Mouse (Mus musculus) cerebellum, adult 9-11 months (tissue): Measurements from ENCODE around the gene Phf21b.

Source experiments
- DNase-seq: peaks from one replicate; pipeline ENCODE4 v3.0.0; 2022

Phf21b gene

DNA sequence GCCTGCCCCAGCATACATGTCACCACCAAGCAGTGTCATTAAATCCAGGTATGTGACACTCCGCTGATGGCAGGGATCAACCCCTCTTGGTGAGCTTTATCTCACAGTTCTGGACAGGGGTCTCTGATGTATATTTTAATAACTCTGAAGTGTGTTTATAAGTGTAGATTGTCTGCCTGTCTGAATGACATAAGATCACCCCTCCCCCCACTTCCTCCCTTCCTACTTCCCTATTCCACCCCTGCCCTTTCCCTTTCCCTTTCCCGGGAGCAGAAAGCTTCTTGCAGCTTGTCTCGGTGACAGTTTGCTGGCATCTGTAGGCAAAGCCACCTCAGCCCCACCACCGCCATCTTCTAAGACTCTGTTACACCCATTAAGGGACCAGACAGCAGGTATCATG is 11.0 kb downstream of the Phf21b start:
- DNase-seq, result no peak

DNA sequence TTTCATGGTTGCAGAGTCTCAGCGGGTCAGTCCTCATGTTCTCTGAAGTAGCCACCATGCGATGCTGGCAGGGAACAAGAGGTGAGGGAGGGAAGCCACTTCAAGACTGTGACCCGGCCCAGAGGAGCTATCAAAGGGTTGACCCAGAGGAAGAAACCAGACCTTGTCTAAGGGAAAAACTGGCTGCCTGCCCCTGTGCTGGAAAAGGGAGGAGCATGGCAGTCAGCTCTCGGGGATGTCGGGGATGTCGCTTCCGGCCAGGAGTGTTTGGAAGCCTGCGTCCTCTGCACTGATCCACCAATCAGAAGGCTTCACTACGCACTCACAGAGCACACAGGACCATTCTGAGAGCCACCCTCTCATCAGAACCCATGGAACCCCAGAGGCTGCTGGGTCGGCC is 12.8 kb downstream of the Phf21b start:
- no peak for DNase-seq

DNA sequence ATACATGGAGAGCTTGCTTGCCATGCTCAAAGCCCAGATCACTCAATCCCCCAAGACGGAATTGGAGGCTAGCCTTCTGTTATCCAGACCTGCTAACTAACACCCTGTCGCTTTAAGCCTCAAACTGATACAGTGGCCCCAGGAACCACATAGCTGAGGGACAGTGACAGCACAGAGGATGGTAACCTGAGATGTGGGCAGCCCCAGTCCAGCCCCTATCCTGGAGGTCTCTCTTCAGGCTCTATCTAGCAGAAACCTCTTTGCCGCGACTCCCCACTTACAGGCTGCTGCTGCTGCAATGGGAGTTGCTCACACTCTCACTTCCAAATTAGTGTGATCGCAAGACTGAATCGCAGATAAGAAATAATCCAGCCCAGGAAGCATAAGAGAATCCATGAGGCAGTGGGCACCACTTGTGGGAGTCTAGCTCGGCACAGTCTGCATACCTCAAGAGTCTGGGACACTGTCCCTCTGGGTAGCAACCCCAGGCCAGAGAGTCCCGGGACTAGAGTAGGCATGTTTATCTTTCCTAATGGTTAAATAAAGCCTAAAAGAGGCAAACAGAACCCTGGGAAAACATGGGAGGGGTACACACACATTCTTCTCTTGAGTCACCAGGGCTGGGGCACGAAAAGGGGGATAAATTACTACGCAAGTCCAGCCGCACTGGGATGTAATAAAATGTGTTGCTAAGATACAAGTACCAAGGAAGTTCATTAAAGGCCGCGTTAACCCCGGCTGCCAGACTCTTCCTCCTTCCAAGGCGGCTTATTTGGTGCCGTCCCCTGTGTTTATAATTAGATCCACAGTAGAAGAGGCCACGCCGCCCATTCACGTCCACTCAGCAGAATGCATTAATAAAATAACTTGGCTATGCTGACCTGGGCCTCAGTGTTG is 13.7 kb downstream of the Phf21b start:
- DNase-seq, result no peak

GRCm38 (mm10) chr15:84840560-84840959 is 15.3 kb downstream of the Phf21b start:
- DNase-seq, result no peak

- DNase-seq, result no peak
These were observed 16.3 kb downstream of the Phf21b start for GRCm38 (mm10) chr15:84839521-84839920.

- DNase-seq, result no peak
These were observed 18.0 kb downstream of the Phf21b start for GRCm38 (mm10) chr15:84837896-84838295.

DNA sequence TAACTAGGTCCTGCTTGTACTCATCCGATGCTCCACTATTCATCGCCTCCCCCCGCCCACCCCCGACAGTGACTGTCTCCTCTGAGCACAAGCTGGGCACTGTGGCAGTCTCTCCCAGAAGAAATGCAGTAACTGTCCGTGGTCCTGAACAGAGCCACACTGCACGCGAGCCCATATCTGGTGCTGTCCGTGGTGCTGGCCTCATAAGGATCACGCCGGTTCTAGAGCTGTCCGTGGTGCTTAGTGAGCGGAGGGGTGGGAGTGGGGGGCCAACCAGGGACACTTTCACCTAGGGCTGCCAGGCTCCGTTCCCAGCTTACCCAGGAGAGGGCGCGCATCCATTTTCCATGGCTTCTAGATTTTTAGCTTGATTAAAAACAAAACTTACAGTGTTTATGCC is 26.4 kb downstream of the Phf21b start:
- no peak for DNase-seq

- DNase-seq, result no peak
These were observed 27.2 kb downstream of the Phf21b start for GRCm38 (mm10) chr15:84828603-84829002.

DNA sequence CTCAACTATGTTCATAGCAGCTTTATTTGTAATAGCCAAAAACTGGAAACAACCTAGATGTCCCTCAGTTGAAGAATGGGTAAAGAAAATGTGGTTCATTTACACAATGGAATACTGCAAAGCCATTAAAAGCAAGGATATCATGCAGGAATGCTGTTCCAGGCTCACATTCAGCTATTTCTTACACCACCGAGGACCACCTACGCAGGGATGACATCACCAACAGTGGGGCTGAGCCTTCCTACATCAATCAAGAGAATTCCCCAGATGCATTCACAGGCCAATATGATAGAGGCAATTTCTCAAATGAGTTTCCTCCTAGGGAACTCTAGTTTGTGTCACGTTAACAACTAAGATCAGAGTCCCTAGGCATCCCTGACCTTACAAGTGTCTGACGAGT is 32.8 kb downstream of the Phf21b start:
- no peak for DNase-seq

- peak; percentile 19 for DNase-seq
These were observed 35.0 kb downstream of the Phf21b start for GRCm38 (mm10) chr15:84820811-84821210.

DNA sequence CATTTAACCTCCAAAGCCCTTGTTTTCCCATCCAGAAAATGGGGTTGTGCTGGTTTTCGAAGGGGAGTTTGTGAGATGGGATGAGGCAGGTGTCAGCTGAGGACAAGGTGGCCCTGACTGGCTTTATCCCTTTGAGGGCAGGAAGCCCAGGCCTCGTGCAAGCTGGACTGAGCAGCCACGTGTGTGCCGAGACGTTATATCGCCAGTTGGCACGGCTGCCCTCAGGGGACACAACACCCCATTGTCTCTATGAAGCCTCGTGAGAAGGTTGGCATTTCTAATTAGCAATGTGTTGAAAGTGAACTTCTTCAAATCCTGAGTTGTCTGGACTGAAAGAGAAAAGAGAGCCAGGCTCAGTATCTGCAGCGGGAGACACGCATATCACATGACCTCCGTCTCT is 37.6 kb downstream of the Phf21b start:
- peak; percentile 27 for DNase-seq

DNA sequence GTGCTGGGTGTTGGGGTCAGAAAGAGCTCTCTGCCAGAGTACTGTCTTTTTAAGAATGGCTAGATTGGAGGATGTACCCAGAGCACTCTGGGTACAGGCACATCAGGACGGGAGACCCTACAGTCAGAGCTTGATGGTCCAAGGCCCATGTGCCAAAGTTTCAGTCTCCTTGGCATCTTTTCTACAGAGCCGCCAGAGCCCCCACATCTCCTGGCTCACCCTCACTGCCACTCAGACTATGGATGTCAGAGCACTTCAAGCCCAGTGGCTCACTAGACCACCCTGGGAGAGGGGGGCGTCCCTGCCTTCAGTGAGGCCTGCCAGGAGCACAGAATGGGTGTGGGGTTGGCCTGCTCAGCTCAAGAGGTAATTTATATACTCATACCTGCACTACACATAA is 38.3 kb downstream of the Phf21b start:
- peak; percentile 21 for DNase-seq

DNA sequence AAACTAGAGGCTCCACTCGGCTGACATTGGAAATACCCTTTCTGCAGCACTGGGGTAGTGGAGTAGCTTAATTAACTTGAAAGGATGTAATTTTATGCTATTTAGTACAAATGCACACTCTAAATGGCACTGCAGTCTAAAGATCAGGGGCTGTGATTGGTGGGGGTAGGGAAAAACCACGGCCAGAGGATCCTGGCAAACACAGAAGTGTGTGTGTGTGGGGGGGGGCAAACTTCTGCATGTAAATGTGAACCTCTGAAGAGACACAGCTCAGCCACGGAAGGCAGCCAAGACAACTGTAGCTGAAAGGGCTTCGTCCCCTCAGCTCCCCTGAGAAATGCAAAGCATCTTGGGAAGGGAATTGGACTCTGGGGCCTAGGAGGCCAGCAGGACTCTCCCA is 40.7 kb downstream of the Phf21b start:
- DNase-seq, result no peak

GRCm38 (mm10) chr15:84812831-84813357 is 43.0 kb downstream of the Phf21b start:
- no peak for DNase-seq

- no peak for DNase-seq
These were observed 44.7 kb downstream of the Phf21b start for GRCm38 (mm10) chr15:84811126-84811525.

DNA sequence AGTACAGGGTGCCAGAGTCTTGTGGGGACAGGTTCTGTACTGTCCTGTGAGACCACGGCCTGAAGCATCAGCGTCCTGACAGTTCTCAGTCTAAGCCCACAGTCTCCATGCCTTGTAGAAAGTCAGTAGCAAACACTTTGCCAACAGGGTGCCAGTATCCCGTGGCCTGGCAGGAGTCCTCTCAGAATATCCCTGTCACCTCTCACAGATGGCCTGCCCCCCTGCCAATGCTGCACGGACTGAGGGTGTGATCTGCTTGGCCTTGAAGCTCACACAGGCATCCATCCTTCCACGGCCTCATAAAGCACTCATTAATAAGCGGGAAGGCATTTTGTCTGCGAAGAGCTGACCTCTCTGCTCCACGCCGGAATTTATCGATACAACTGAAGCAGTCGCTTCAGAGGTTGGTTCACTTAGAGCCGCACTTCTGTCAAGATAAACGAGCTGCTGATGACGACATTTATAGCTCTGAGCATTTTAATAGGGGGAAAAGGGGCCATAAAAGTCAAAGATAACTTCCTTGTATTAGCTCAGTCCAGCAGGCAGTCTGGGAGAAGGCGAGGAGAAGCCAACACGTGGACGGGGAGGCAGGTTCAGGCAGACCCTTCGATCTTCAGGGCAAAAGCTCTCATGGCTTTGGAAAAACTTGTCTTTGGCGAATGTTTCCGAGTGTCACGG is 46.4 kb downstream of the Phf21b start:
- no peak for DNase-seq

- DNase-seq, result peak; percentile 76
These were observed 52.2 kb downstream of the Phf21b start for GRCm38 (mm10) chr15:84803685-84804084.

DNA sequence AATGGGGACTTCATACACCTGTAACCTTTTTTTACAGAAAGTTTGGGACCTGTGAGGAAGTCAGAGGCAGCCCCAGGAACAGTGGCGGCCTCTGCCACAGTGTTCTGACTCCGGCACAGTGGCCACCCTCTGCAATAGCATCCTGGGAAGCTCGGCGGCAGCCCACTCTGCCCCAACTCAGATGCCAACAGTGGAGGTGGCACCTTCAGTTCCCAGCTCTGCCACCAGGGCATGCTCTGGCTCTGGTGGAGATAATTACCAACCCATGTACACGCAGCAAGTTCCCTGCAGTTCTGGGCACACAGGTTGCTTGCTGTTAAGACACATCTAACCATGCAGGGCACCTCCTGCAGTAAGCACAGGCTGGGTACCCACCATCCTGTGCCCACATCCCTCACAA is 55.7 kb downstream of the Phf21b start:
- DNase-seq, result peak; percentile 48

- DNase-seq, result no peak
These were observed 62.2 kb downstream of the Phf21b start for GRCm38 (mm10) chr15:84793649-84794048.

DNA sequence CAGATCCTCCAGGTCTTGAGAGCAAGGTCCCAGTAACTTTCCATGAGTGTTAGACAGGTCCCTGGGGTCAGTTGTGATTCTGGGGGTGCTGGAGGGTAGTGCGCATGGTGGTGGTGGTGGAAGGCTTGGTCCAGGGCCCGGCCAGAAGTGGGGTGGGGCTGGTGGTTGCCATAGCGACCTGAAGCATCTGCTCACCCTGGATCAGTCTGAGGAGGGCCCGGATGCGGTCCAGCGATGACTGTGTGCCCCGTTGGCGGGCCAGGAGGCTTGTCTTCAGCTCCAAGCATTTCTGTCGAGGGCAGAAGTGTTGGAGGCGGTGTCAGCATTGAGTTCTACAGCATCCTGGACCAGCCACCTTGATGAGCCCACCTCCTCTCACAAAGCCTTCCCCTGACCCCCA is 68.7 kb downstream of the Phf21b start:
- no peak for DNase-seq

- no peak for DNase-seq
These were observed 71.0 kb downstream of the Phf21b start for GRCm38 (mm10) chr15:84784812-84785211.

- DNase-seq, result no peak
These were observed 77.3 kb downstream of the Phf21b start for GRCm38 (mm10) chr15:84778587-84778986.

DNA sequence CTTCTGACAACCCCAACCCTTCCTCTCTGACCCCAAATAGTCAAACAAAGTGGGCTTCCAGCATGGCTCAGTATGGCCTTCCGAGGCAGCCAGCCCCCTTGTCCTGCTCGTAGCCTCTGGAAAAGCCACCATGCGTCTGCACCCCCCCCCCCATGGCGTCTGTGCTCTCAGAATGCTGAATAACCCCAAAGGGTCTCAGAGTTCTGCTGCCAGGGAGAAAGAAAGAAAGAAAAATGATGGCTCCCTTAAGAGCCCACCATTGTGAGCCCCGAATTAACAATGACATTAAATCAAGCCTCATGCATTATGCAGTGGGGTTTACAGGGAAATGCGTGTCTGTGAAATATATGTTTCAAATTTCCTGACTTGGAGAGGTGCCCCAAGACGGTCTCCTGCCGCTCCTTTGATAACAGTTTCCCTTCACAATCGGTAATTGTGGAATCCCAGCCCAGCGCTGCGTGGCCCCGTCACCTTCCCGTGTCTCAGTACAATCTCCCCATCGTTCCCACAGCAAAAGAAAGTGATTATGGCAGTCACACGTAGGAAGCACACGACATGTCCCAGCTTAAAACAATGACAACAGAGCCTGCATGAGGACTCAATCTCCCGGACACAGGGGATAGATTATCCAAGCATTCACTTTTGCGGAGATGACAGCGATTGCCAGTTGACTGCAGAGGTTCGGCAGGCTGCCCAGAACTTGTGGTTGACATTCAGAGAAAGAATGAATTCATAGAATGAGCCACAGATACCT is 80.3 kb downstream of the Phf21b start:
- no peak for DNase-seq
